Mouse (Mus musculus) kidney, embryonic 14.5 days (tissue): ENCODE measurements at regions not wholly inside any gene's neighbourhood (a gene's known extent, or its start where the extent isn't known, plus 50 kb on each side); places are given as distances from the start of the nearest gene placed in this dataset.

Source experiments
- ATAC-seq: fragments of 200-750 bp; cut with Nextera tagmentation; 2 replicates; pipeline ENCODE4 v1.8.0; 2017; ENCODE audit warnings: moderate number of reproducible peaks, mild to moderate bottlenecking, moderate TSS enrichment, moderate library complexity; ENCODE audit not compliant: low FRiP score, low TSS enrichment
- H3K27ac ChIP-seq: fragments of 300-500 bp; sonication (generic); 2 replicates; pipeline ENCODE4 v1.5.1; 2014; ENCODE audit warnings: low read depth, mild to moderate bottlenecking, low read length, moderate library complexity, mixed read lengths
- H3K27me3 ChIP-seq: fragments of 300-500 bp; sonication (generic); 2 replicates; pipeline ENCODE4 v1.6.1; 2014; ENCODE audit warnings: mild to moderate bottlenecking, low read length; ENCODE audit not compliant: control insufficient read depth, insufficient read depth
- H3K36me3 ChIP-seq: fragments of 300-500 bp; sonication (generic); 2 replicates; pipeline ENCODE4 v1.6.1; 2014; ENCODE audit warnings: low read length, mixed read lengths; ENCODE audit not compliant: control insufficient read depth, insufficient read depth
- H3K4me1 ChIP-seq: fragments of 300-500 bp; sonication (generic); 2 replicates; pipeline ENCODE4 v1.6.1; 2014; ENCODE audit warnings: low read length, mixed read lengths; ENCODE audit not compliant: control insufficient read depth, insufficient read depth
- H3K4me2 ChIP-seq: fragments of 300-500 bp; sonication (generic); replicated peaks from 2 replicates; pipeline ENCODE4 v1.6.1; 2014; ENCODE audit warnings: low read depth, mild to moderate bottlenecking, low read length
- H3K4me3 ChIP-seq: fragments of 300-500 bp; sonication (generic); 2 replicates; pipeline ENCODE4 v1.5.1; 2014; ENCODE audit warnings: mild to moderate bottlenecking, low read length
- H3K9ac ChIP-seq: fragments of 300-500 bp; sonication (generic); 2 replicates; pipeline ENCODE4 v1.6.1; 2014; ENCODE audit warnings: low read depth, mild to moderate bottlenecking, low read length, moderate library complexity
- H3K9me3 ChIP-seq: fragments of 300-500 bp; sonication (generic); 2 replicates; pipeline ENCODE4 v1.6.1; 2016; ENCODE audit warnings: low read length; ENCODE audit not compliant: control insufficient read depth
- WGBS: fragments of 180-500 bp; shearing (Covaris S2); extraction: QIAGEN DNeasy Blood & Tissue Kit; methylation state at CpG from one replicate; pipeline ENCODE4 v1.1.7; 2014; 5-methylcytosine and 5-hydroxymethylcytosine counted together

GRCm38 (mm10) chr9:113419801-113420200, 288.3 kb downstream of the Pdcd6ip start:
- WGBS, result 83% methylated on average over 1 of the region's 1 CpGs
- Histone ChIP-seq H3K9me3 (0 out of 2 replicates have a peak, but pooled peaks cover 5% of the 10 kb centered on the region), H3K4me3 (no peak overlapping the region), H3K36me3 (no peaks in the 10 kb centered on the region), H3K27me3 (no peaks in the 10 kb centered on the region), H3K27ac (no peak overlapping the region), H3K4me1 (no peaks in the 10 kb centered on the region), H3K4me2 (no peak overlapping the region), H3K9ac (no peak overlapping the region)
- ATAC-seq, result no peak

GRCm38 (mm10) chr9:113417106-113417505, 291.0 kb downstream of the Pdcd6ip start:
- Histone ChIP-seq H3K36me3 (no peaks in the 10 kb centered on the region), H3K4me3 (no peak overlapping the region), H3K27me3 (no peaks in the 10 kb centered on the region), H3K4me2 (no peak overlapping the region), H3K9me3 (0 out of 2 replicates have a peak, but pooled peaks cover 5% of the 10 kb centered on the region), H3K4me1 (no peaks in the 10 kb centered on the region), H3K27ac (no peak overlapping the region), H3K9ac (no peak overlapping the region)
- ATAC-seq, result no peak
- 95% methylated on average over 3 of the region's 3 CpGs for WGBS

GRCm38 (mm10) chr9:113415511-113415931, 292.5 kb downstream of the Pdcd6ip start:
- ATAC-seq, result no peak
- WGBS, result 54% methylated on average over 5 of the region's 5 CpGs
- Histone ChIP-seq H3K27ac (no peak overlapping the region), H3K9me3 (no peaks in the 10 kb centered on the region), H3K4me3 (no peak overlapping the region), H3K36me3 (no peaks in the 10 kb centered on the region), H3K9ac (no peak overlapping the region), H3K27me3 (no peaks in the 10 kb centered on the region), H3K4me2 (no peak overlapping the region), H3K4me1 (no peaks in the 10 kb centered on the region)

- H3K27ac ChIP-seq, result no peak overlapping the region
- ATAC-seq, result no peak
- no peak overlapping the region for H3K9ac ChIP-seq
- no peak overlapping the region for H3K4me2 ChIP-seq
- no peak overlapping the region for H3K4me3 ChIP-seq
- no peaks in the 10 kb centered on the region for H3K9me3 ChIP-seq
- H3K36me3 ChIP-seq, result no peaks in the 10 kb centered on the region
- no peaks in the 10 kb centered on the region for H3K27me3 ChIP-seq
- 68% methylated on average over 1 of the region's 1 CpGs for WGBS
- H3K4me1 ChIP-seq, result no peaks in the 10 kb centered on the region
Observed at GRCm38 (mm10) chr9:113414690-113415089, 293.4 kb downstream of the Pdcd6ip start.

- Histone ChIP-seq H3K4me3 (no peak overlapping the region), H3K9ac (no peak overlapping the region), H3K36me3 (no peaks in the 10 kb centered on the region), H3K9me3 (no peaks in the 10 kb centered on the region), H3K4me2 (no peak overlapping the region), H3K27ac (no peak overlapping the region), H3K27me3 (no peaks in the 10 kb centered on the region), H3K4me1 (no peaks in the 10 kb centered on the region)
- no peak for ATAC-seq
- WGBS, result 54% methylated on average over 3 of the region's 3 CpGs
Observed at GRCm38 (mm10) chr9:113413851-113414250, 294.2 kb downstream of the Pdcd6ip start.

DNA sequence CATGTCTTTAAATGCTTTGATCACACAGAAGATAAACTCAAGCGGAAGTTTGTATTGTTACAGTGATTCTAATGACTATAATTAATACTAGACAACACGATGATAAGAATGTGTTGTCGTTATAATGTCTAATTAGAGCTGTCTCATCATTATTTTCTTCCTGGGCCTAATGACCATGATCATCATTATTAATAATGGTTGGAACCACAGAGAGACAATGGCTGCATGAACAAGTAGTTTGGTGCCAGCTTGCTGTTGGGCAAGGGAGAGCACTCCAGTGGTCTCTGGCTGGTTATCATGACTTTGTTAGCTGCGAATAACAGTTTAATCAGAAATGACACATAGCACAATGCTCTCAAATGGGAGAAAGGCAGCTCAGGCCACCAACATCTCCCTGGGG, 296.4 kb downstream of the Pdcd6ip start:
- no peaks in the 10 kb centered on the region for H3K9me3 ChIP-seq
- 82% methylated on average over 4 of the region's 4 CpGs for WGBS
- no peak for ATAC-seq
- no peak overlapping the region for H3K9ac ChIP-seq
- H3K27ac ChIP-seq, result no peak overlapping the region
- H3K27me3 ChIP-seq, result no peaks in the 10 kb centered on the region
- H3K4me1 ChIP-seq, result no peaks in the 10 kb centered on the region
- no peak overlapping the region for H3K4me3 ChIP-seq
- no peaks in the 10 kb centered on the region for H3K36me3 ChIP-seq
- H3K4me2 ChIP-seq, result no peak overlapping the region

DNA sequence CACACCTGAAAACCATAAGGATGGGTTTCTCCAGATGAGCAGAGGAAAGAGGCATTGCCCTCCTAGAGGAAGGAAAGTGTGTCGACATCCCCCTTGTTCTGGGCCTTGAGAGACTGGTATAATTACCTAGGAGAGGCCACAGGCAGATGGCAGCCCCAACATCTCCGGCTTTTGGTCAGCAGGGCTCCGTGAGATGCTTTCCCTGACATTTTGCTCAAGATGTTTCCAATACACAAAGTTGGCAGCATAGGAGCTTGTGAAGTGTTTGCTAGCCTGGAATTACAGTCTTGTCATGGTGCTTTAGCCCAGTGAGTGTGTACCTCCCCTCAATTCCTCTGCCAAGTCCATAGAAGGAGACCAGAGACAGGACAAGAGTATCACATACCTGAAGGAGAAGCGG, 299.5 kb downstream of the Pdcd6ip start:
- H3K9me3 ChIP-seq, result no peaks in the 10 kb centered on the region
- H3K4me2 ChIP-seq, result no peak overlapping the region
- no peak overlapping the region for H3K27ac ChIP-seq
- no peak for ATAC-seq
- H3K4me1 ChIP-seq, result no peaks in the 10 kb centered on the region
- no peak overlapping the region for H3K4me3 ChIP-seq
- no peaks in the 10 kb centered on the region for H3K36me3 ChIP-seq
- 92% methylated on average over 4 of the region's 4 CpGs for WGBS
- no peaks in the 10 kb centered on the region for H3K27me3 ChIP-seq
- no peak overlapping the region for H3K9ac ChIP-seq

GRCm38 (mm10) chr9:113394320-113394719, 313.7 kb downstream of the Pdcd6ip start:
- no peak overlapping the region for H3K4me2 ChIP-seq
- no peak overlapping the region for H3K27ac ChIP-seq
- H3K27me3 ChIP-seq, result no peaks in the 10 kb centered on the region
- H3K36me3 ChIP-seq, result no peaks in the 10 kb centered on the region
- H3K9ac ChIP-seq, result no peak overlapping the region
- WGBS, result 80% methylated on average over 3 of the region's 3 CpGs
- no peak overlapping the region for H3K4me3 ChIP-seq
- ATAC-seq, result no peak
- no peaks in the 10 kb centered on the region for H3K9me3 ChIP-seq
- H3K4me1 ChIP-seq, result no peaks in the 10 kb centered on the region

- no peak for ATAC-seq
- no peaks in the 10 kb centered on the region for H3K36me3 ChIP-seq
- H3K27me3 ChIP-seq, result no peaks in the 10 kb centered on the region
- no peak overlapping the region for H3K27ac ChIP-seq
- H3K4me1 ChIP-seq, result no peaks in the 10 kb centered on the region
- no peaks in the 10 kb centered on the region for H3K9me3 ChIP-seq
- no peak overlapping the region for H3K4me2 ChIP-seq
- H3K4me3 ChIP-seq, result no peak overlapping the region
- no peak overlapping the region for H3K9ac ChIP-seq
- WGBS, result 82% methylated on average over 12 of the region's 12 CpGs
Observed at GRCm38 (mm10) chr9:113387356-113387755, 320.7 kb downstream of the Pdcd6ip start.
